Mouse (Mus musculus): ENCODE measurements at regions not wholly inside any gene's neighbourhood (a gene's known extent, or its start where the extent isn't known, plus 50 kb on each side); places are given as distances from the start of the nearest gene placed in this dataset.
A peak's percentile ranks its signal among the peaks of the same experiment; 100 is the strongest.

- Histone ChIP-seq H3K9ac (ENCODE audit: low read depth, low read length) (no peak overlapping the region), H3K36me3 (ENCODE audit: insufficient read depth, low read length) (no peaks in the 10 kb centered on the region), H3K9me3 (replicated peaks; ENCODE audit: low read length) (no peaks in the 10 kb centered on the region), H3K4me2 (ENCODE audit: low read length) (no peak overlapping the region), H3K27ac (no peak overlapping the region), H3K4me1 (replicated peaks; ENCODE audit: insufficient read depth, low read length) (no peaks in the 10 kb centered on the region), H3K27me3 (ENCODE audit: insufficient read depth, low read length) (no peaks in the 10 kb centered on the region), H3K4me3 (replicated peaks; ENCODE audit: low read depth, low read length) (no peak overlapping the region)
- TF ChIP-seq CTCF (IDR thresholded peaks at IDR 0.05; ENCODE audit: low read depth), result no peak
- peak; percentile 61; the same call in 1 of the 2 replicates for ATAC-seq (replicated peaks; ENCODE audit: low FRiP score, low read depth)
- WGBS, result 35% methylated on average over 9 of the region's 9 CpGs
- DNase-seq (ENCODE audit: low spot score), result no peak
Measured at GRCm38 (mm10) chr8:80149458-80150083, 91.8 kb upstream of the Hhip start.

- no peaks in the 10 kb centered on the region for H3K9me3 ChIP-seq (replicated peaks; ENCODE audit: low read length)
- H3K4me2 ChIP-seq (ENCODE audit: low read length), result no peak overlapping the region
- no peak overlapping the region for H3K27ac ChIP-seq
- no peak for TF ChIP-seq CTCF (IDR thresholded peaks at IDR 0.05; ENCODE audit: low read depth)
- H3K27me3 ChIP-seq (ENCODE audit: insufficient read depth, low read length), result no peaks in the 10 kb centered on the region
- 89% methylated on average over 3 of the region's 3 CpGs for WGBS
- no peak overlapping the region for H3K9ac ChIP-seq (ENCODE audit: low read depth, low read length)
- no peaks in the 10 kb centered on the region for H3K36me3 ChIP-seq (ENCODE audit: insufficient read depth, low read length)
- ATAC-seq (replicated peaks; ENCODE audit: low FRiP score, low read depth) (no peak), DNase-seq (ENCODE audit: low spot score) (no peak)
- no peaks in the 10 kb centered on the region for H3K4me1 ChIP-seq (replicated peaks; ENCODE audit: insufficient read depth, low read length)
- no peak overlapping the region for H3K4me3 ChIP-seq (replicated peaks; ENCODE audit: low read depth, low read length)
Measured at GRCm38 (mm10) chr8:80147929-80148328, 90.1 kb upstream of the Hhip start.

- H3K9me3 ChIP-seq (replicated peaks; ENCODE audit: low read length), result no peaks in the 10 kb centered on the region
- TF ChIP-seq CTCF (IDR thresholded peaks at IDR 0.05; ENCODE audit: low read depth), result no peak
- H3K36me3 ChIP-seq (ENCODE audit: insufficient read depth, low read length), result no peaks in the 10 kb centered on the region
- H3K27me3 ChIP-seq (ENCODE audit: insufficient read depth, low read length), result no peaks in the 10 kb centered on the region
- no peak overlapping the region for H3K4me2 ChIP-seq (ENCODE audit: low read length)
- 67% methylated on average over 6 of the region's 6 CpGs for WGBS
- H3K4me1 ChIP-seq (replicated peaks; ENCODE audit: insufficient read depth, low read length), result no peaks in the 10 kb centered on the region
- no peak overlapping the region for H3K4me3 ChIP-seq (replicated peaks; ENCODE audit: low read depth, low read length)
- ATAC-seq (replicated peaks; ENCODE audit: low FRiP score, low read depth) (no peak), DNase-seq (ENCODE audit: low spot score) (no peak)
- H3K9ac ChIP-seq (ENCODE audit: low read depth, low read length), result no peak overlapping the region
- no peak overlapping the region for H3K27ac ChIP-seq
Measured at GRCm38 (mm10) chr8:80138481-80138880, 80.7 kb upstream of the Hhip start.

- H3K9me3 ChIP-seq (replicated peaks; ENCODE audit: low read length), result no peaks in the 10 kb centered on the region
- no peaks in the 10 kb centered on the region for H3K4me1 ChIP-seq (replicated peaks; ENCODE audit: insufficient read depth, low read length)
- ATAC-seq (replicated peaks; ENCODE audit: low FRiP score, low read depth) (no peak), DNase-seq (ENCODE audit: low spot score) (no peak)
- H3K4me2 ChIP-seq (ENCODE audit: low read length), result no peak overlapping the region
- no peak overlapping the region for H3K9ac ChIP-seq (ENCODE audit: low read depth, low read length)
- H3K27ac ChIP-seq, result no peak overlapping the region
- H3K4me3 ChIP-seq (replicated peaks; ENCODE audit: low read depth, low read length), result no peak overlapping the region
- H3K27me3 ChIP-seq (ENCODE audit: insufficient read depth, low read length), result no peaks in the 10 kb centered on the region
- 84% methylated on average over 3 of the region's 3 CpGs for WGBS
- no peaks in the 10 kb centered on the region for H3K36me3 ChIP-seq (ENCODE audit: insufficient read depth, low read length)
- no peak for TF ChIP-seq CTCF (IDR thresholded peaks at IDR 0.05; ENCODE audit: low read depth)
Measured at GRCm38 (mm10) chr8:80120378-80120965, 62.7 kb upstream of the Hhip start.

GRCm38 (mm10) chr8:80117328-80117727, 59.5 kb upstream of the Hhip start:
- no peak for TF ChIP-seq CTCF (IDR thresholded peaks at IDR 0.05; ENCODE audit: low read depth)
- Histone ChIP-seq H3K9me3 (replicated peaks; ENCODE audit: low read length) (no peaks in the 10 kb centered on the region), H3K27ac (no peak overlapping the region), H3K4me2 (ENCODE audit: low read length) (no peak overlapping the region), H3K36me3 (ENCODE audit: insufficient read depth, low read length) (no peaks in the 10 kb centered on the region), H3K4me3 (replicated peaks; ENCODE audit: low read depth, low read length) (no peak overlapping the region), H3K4me1 (replicated peaks; ENCODE audit: insufficient read depth, low read length) (no peaks in the 10 kb centered on the region), H3K9ac (ENCODE audit: low read depth, low read length) (no peak overlapping the region), H3K27me3 (ENCODE audit: insufficient read depth, low read length) (no peaks in the 10 kb centered on the region)
- 35% methylated on average over 4 of the region's 4 CpGs for WGBS
- no peak for ATAC-seq (replicated peaks; ENCODE audit: low FRiP score, low read depth)
- no peak for DNase-seq (ENCODE audit: low spot score)
